Mouse (Mus musculus) midbrain, embryonic 16.5 days (tissue): ENCODE results near the gene Kcnq1. TPM values are rescaled to one million over a fixed set of nuclear protein-coding genes. Genes with fewer than 3 reads are reported as not detected.
A peak's percentile ranks its signal among the peaks of the same experiment; 100 is the strongest.

ENCODE experiments used
- ATAC-seq: fragments of 200-750 bp; cut with Nextera tagmentation; 2 replicates; pipeline ENCODE4 v1.8.0; 2017; ENCODE audit warnings: moderate TSS enrichment
- H3K27ac ChIP-seq: fragments of 300-500 bp; sonication (generic); 2 replicates; pipeline ENCODE4 v1.5.1; 2014; ENCODE audit warnings: mild to moderate bottlenecking, low read length, mixed read lengths
- H3K27me3 ChIP-seq: fragments of 300-500 bp; sonication (generic); 2 replicates; pipeline ENCODE4 v1.6.1; 2014; ENCODE audit warnings: low read depth, low read length, mixed read lengths; ENCODE audit not compliant: control insufficient read depth, insufficient read depth
- H3K36me3 ChIP-seq: fragments of 300-500 bp; sonication (generic); 2 replicates; pipeline ENCODE4 v1.6.1; 2014; ENCODE audit warnings: mild to moderate bottlenecking, low read length, moderate library complexity, mixed read lengths; ENCODE audit not compliant: control insufficient read depth, insufficient read depth
- H3K4me1 ChIP-seq: fragments of 300-500 bp; sonication (generic); 2 replicates; pipeline ENCODE4 v1.6.1; 2014; ENCODE audit warnings: mild to moderate bottlenecking, low read length, mixed read lengths; ENCODE audit not compliant: control insufficient read depth, insufficient read depth
- H3K4me2 ChIP-seq: fragments of 300-500 bp; sonication (generic); 2 replicates; pipeline ENCODE4 v1.6.1; 2014; ENCODE audit warnings: mild to moderate bottlenecking, low read length, mixed read lengths
- H3K4me3 ChIP-seq: fragments of 300-500 bp; sonication (generic); 2 replicates; pipeline ENCODE4 v1.5.1; 2014; ENCODE audit warnings: low read depth, mild to moderate bottlenecking, low read length, moderate library complexity, mixed read lengths
- H3K9ac ChIP-seq: fragments of 300-500 bp; sonication (generic); 2 replicates; pipeline ENCODE4 v1.6.1; 2014; ENCODE audit warnings: low read depth, low read length, mixed read lengths
- H3K9me3 ChIP-seq: fragments of 300-500 bp; sonication (generic); replicated peaks from 2 replicates; pipeline ENCODE4 v1.6.1; 2014; ENCODE audit warnings: mild to moderate bottlenecking, low read length, mixed read lengths; ENCODE audit not compliant: control insufficient read depth, poor library complexity, severe bottlenecking
- WGBS: fragments of 180-500 bp; shearing (Covaris S2); extraction: QIAGEN DNeasy Blood & Tissue Kit; methylation state at CpG from one replicate; pipeline ENCODE4 v1.1.7; 2014; 5-methylcytosine and 5-hydroxymethylcytosine counted together
- polyA plus RNA-seq: library from polyadenylated mRNA; unstranded; fragments of >200 nt; fragmentation: Nextera tagmentation; extraction: Ambion mirVana; gene quantifications from 2 replicates; pipeline ENCODE4 v1.2.1, GENCODE M21; 2015

Gene Kcnq1
- polyA plus RNA-seq, 1 experiment from 2014 or later: 1.1 TPM

DNA sequence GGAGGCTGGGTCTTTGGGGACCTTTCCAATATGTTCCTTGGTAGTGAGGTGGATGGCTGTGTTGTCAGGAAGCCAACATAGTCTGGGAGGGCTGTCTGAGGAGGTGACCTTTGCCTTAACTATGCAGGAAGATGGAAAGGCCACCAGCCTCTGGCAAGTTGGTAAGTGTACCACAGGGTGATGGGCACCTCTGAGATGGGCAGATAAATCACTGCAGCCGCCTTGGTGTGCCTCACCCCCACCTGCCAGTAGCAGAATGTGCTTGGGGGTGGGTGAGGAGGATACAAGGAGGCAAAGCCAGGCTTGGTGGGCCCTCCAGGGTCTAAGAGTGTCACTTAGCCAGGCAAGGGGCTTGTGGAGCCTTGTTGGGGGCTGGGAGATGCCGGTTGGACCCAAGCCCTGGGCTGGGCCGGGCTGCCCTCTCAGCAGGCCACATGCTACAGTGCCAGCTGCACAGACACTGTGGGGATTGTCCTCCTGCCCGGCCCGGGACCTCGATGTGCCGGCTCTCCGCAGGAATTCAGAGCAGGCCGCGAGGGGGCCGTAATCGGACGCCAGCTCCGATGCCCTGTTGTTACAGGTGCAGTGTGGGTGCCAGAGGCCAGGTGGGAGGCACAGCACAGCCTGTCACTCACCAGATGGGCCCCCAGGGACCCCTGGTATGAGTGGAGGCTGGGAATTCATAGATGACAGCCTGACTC lies 223.1 kb downstream of the Kcnq1 start:
- Histone ChIP-seq H3K4me3 (no peak overlapping the region), H3K9ac (no peak overlapping the region), H3K4me2 (no peak overlapping the region), H3K4me1 (no peaks in the 10 kb centered on the region), H3K36me3 (no peaks in the 10 kb centered on the region), H3K27ac (no peak overlapping the region), H3K27me3 (no peaks in the 10 kb centered on the region), H3K9me3 (no peaks in the 10 kb centered on the region)
- WGBS: 73% methylated on average over 14 of the region's 14 CpGs
- ATAC-seq: no peak

GRCm38 (mm10) chr7:143333040-143333439 lies 226.9 kb downstream of the Kcnq1 start:
- Histone ChIP-seq H3K36me3 (no peaks in the 10 kb centered on the region), H3K9ac (no peak overlapping the region), H3K9me3 (peaks cover 2% of the 10 kb centered on the region; the same call in 1 of the 2 replicates), H3K4me1 (no peaks in the 10 kb centered on the region), H3K27me3 (no peaks in the 10 kb centered on the region), H3K4me2 (no peak overlapping the region), H3K27ac (no peak overlapping the region), H3K4me3 (no peak overlapping the region)
- ATAC-seq: no peak
- WGBS: 61% methylated on average over 8 of the region's 8 CpGs

DNA sequence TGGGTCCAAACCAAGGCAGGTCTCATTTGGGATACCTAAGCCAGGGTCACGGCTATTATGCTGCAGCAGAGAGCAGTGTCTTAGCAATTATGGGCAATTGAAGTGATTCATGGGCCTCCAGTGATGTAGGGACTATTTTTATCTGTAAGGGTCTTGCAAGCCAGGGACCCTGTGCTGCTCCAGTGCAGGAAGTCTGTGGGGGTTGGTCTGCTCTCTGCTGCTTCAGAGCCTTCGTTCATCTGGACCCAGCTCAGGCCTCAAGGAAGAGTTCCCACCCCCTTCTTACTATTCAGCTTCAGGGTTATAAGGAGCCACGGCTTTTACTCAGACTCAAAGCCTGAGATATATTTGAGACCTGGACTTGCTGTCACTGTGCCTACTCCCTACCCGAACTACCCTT lies 227.4 kb downstream of the Kcnq1 start:
- ATAC-seq: no peak
- H3K9ac ChIP-seq: no peak overlapping the region
- H3K4me2 ChIP-seq: no peak overlapping the region
- H3K27me3 ChIP-seq: no peaks in the 10 kb centered on the region
- H3K9me3 ChIP-seq: peaks cover 4% of the 10 kb centered on the region; the same call in 1 of the 2 replicates
- H3K4me3 ChIP-seq: no peak overlapping the region
- H3K36me3 ChIP-seq: no peaks in the 10 kb centered on the region
- WGBS: 66% methylated on average over 4 of the region's 4 CpGs
- H3K4me1 ChIP-seq: no peaks in the 10 kb centered on the region
- H3K27ac ChIP-seq: no peak overlapping the region

DNA sequence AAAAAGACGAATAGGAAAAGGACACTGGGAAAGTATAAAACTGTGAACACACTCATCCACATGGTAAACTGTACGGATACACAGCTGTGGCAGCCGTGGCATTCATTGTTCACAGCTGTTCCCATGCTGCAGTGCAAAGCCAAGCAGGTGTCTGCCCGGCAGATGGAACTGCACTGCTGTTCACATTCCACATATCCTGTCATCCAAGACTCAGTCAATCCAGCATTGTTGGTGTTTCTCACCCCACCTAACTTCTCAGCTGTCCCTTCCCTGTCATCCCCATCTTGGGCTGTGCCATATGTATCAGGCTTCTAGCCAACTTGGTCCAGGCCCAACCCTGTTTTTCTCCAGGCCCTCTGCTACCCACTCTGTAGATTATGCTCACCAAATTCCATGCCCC lies 232.5 kb downstream of the Kcnq1 start:
- Histone ChIP-seq H3K4me1 (peaks cover 2% of the 10 kb centered on the region; the same call in 1 of the 2 replicates), H3K4me2 (no peak overlapping the region), H3K27ac (no peak overlapping the region), H3K27me3 (no peaks in the 10 kb centered on the region), H3K4me3 (no peak overlapping the region), H3K9ac (no peak overlapping the region), H3K9me3 (peaks cover 4% of the 10 kb centered on the region; the same call in 1 of the 2 replicates), H3K36me3 (no peaks in the 10 kb centered on the region)
- 83% methylated on average over 4 of the region's 4 CpGs for WGBS
- ATAC-seq: no peak

- no peaks in the 10 kb centered on the region for H3K27me3 ChIP-seq
- no peak overlapping the region for H3K4me3 ChIP-seq
- no peaks in the 10 kb centered on the region for H3K36me3 ChIP-seq
- no peak overlapping the region for H3K4me2 ChIP-seq
- no peak; the same call in 1 of the 2 replicates for ATAC-seq
- WGBS: 36% methylated on average over 15 of the region's 15 CpGs
- no peak overlapping the region for H3K27ac ChIP-seq
- no peak overlapping the region for H3K9ac ChIP-seq
- peaks cover 4% of the 10 kb centered on the region; the same call in 1 of the 2 replicates for H3K9me3 ChIP-seq
- peaks cover 4% of the 10 kb centered on the region; the same call in 1 of the 2 replicates for H3K4me1 ChIP-seq
Measured at GRCm38 (mm10) chr7:143340601-143341281, 234.6 kb downstream of the Kcnq1 start.

DNA sequence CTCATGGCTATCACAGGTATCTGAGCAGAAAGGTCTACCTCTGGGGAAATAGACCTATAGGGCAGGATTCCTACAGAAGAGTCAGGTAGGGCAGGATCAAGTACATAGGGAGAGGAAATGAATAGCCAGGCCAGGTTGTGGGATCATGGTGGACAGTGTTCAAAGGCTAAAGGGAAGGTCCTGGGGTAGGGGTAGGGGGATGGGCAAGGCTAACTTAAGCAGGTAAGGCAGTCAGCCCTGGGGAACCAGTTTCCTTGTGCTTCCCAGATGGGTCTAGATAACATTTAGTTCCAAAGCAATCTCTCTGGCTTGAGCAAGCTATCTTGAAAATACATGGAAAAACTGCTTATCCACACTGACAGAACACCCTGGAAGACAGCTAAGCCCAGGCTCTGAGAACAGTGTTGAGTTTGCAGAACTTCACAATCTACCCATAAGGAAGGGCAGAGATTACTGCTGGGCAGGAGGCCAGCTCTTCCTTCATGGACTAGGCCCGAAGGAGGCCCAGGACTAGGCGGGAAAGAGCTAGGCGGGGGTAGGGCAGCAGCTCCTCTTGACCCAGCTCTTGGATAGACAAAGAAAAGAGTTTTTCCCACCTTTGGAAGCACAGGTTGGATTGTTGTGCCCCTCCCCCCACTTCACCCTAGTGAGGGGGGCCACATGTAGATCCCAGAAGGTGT lies 235.3 kb downstream of the Kcnq1 start:
- H3K4me1 ChIP-seq: peaks cover 4% of the 10 kb centered on the region; the same call in 1 of the 2 replicates
- no peak for ATAC-seq
- no peak overlapping the region for H3K4me2 ChIP-seq
- H3K4me3 ChIP-seq: no peak overlapping the region
- H3K9me3 ChIP-seq: peaks cover 4% of the 10 kb centered on the region; the same call in 1 of the 2 replicates
- H3K27ac ChIP-seq: no peak overlapping the region
- no peaks in the 10 kb centered on the region for H3K27me3 ChIP-seq
- no peaks in the 10 kb centered on the region for H3K36me3 ChIP-seq
- WGBS: 90% methylated on average over 3 of the region's 3 CpGs
- H3K9ac ChIP-seq: no peak overlapping the region

DNA sequence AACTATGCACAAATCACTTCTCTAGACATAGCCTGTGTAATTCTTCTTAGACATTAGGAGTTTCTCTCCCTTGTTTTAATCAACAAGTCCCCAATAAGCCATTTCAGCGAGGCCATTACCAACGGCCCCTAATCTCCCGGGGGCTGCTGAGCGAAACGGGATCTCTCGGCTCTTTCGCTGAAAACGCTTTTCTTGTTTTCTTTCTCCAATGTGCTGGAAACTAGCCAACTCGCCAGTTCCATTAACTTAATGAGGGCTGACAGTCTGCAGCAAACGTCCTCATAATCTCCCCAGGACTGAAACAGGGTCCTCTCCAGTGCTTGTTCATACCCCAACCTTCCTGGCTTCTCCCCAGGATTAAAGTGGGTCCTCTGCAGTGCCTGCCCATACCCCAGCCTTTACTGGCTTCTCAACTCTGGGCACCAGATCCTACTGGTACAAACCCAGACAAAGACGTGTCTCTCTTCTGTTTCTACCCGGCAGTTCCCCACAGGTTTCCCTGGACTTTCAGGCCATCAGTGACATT lies 237.7 kb downstream of the Kcnq1 start:
- ATAC-seq: 0 out of 2 replicates have a peak, but pooled peaks have one; percentile 51
- Histone ChIP-seq H3K36me3 (no peaks in the 10 kb centered on the region), H3K4me3 (no peak overlapping the region), H3K9ac (no peak overlapping the region), H3K27me3 (no peaks in the 10 kb centered on the region), H3K9me3 (no peaks in the 10 kb centered on the region), H3K4me2 (no peak overlapping the region), H3K27ac (no peak overlapping the region), H3K4me1 (peaks cover 4% of the 10 kb centered on the region; the same call in 1 of the 2 replicates)
- WGBS: 20% methylated on average over 12 of the region's 12 CpGs

- no peaks in the 10 kb centered on the region for H3K9me3 ChIP-seq
- no peak overlapping the region for H3K9ac ChIP-seq
- no peak overlapping the region for H3K4me2 ChIP-seq
- no peaks in the 10 kb centered on the region for H3K4me1 ChIP-seq
- no peak overlapping the region for H3K4me3 ChIP-seq
- no peak overlapping the region for H3K27ac ChIP-seq
- WGBS: 77% methylated on average over 7 of the region's 7 CpGs
- no peaks in the 10 kb centered on the region for H3K36me3 ChIP-seq
- no peak for ATAC-seq
- H3K27me3 ChIP-seq: no peaks in the 10 kb centered on the region
Measured at GRCm38 (mm10) chr7:143349287-143349686, 243.1 kb downstream of the Kcnq1 start.
